Mouse (Mus musculus) urinary bladder, postnatal 4 days (tissue): ENCODE results near the gene Rap2a.

Experiments
- DNase-seq, 2 experiments: peaks; one replicate each; pipeline ENCODE4 v3.0.0; 2021 to 2022; ENCODE audit warnings: low spot score in 2 of 2

Gene Rap2a

GRCm38 (mm10) chr14:120477982-120478568 is at the start of gene Rap2a:
Gene Rap2a (plus strand): TSS chr14:120478444.
- DNase-seq: peak; percentile 96 to 97

DNA sequence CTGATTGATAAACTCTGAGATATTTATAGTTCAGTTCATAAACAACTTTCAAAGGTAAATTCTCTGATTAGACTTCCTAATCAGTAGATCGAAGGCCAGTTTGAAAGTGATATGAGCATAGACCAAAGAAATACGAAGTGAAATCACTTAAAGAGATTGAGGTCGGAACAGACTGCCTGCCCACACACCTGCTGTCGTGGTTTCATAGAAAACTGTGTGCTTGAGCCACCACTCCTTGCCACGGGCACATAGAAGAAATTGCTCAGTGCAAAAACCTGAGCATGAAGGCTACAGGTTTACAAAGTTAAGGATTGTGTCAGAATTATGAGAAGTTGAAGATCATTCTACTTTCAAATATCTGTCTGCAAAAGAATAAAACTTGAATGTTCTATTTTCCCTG is 49.7 kb upstream of the Rap2a start:
- no peak for DNase-seq

DNA sequence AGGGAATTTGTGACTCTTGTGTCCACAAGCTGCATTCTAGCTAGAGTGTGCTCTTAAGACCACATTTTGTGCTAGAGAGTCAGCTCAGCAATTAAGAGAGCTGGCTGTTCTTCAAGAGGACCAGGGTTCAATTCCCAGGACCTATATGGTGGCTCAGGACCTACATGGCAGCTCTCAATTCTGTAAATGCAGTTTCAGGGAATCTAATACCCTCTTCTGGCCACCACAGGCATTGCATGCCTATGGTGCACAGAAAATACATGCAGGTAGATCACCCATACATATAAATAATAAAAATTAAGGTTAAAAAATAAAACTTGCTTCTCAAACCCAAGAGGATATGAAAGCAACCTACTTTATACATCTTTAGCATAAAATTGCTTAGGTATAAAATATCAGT is 45.5 kb upstream of the Rap2a start:
- DNase-seq: no peak

DNA sequence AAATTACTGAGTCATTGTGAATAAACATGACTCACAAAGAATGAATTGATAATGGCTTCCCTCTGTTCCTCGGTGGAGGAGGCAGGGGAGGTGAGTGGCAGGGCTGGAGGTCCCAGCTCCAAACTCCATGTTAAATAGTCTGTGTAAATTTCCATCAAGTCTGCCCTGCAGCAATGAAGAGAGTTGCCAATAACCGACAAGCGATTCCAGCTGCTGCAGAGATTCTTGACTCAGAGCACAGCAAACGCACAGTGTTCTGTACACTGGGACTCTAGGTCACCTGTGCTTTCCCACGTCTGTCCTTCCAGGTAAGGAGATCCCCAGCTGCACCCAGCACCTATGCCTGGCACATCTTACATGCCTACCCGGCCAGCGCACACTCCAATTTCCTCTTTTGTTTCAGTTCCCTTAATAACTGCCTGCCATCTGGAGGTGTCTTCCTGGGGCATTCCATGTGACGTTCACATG is 44.3 kb upstream of the Rap2a start:
- no peak for DNase-seq

DNA sequence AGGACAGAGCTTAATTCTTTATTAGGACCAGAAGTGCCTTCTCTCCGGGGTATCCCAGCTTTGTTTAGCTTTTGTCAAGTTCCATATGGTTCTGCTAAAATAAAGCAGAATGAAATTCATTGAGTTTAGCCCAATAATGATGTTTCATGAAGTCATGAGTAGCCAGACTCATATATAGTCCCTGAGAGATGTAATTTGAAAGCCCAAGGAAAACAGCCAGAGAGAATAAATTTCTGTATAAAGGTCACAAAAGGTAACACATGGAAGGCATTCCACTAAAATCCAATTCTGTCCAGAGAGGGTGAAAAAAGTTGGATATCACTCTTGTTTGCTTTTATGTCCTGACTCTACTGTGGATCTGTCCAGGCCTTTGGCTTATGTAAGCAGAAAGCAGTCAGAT is 43.4 kb upstream of the Rap2a start:
- DNase-seq: no peak

DNA sequence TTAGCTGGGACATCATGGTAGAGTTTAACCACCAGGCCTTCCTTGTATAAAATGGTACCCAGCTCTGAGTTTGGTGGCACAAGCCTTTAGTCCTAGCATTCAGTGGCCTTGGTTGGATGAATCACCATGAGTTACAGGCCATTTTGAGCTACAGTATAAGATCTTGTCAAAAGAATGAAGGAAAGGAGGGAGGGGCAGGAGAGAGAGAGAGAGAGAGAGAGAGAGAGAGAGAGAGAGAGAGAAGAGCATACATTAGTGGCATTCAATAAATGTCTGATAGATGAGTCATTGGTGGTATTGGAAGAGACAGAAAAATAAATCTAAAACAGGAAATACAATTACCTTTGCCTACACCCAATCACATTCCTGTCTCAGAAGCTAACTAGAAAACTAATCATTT is 37.5 kb upstream of the Rap2a start:
- no peak for DNase-seq

- no peak for DNase-seq
Observed at GRCm38 (mm10) chr14:120441256-120441655, 37.0 kb upstream of the Rap2a start.

DNA sequence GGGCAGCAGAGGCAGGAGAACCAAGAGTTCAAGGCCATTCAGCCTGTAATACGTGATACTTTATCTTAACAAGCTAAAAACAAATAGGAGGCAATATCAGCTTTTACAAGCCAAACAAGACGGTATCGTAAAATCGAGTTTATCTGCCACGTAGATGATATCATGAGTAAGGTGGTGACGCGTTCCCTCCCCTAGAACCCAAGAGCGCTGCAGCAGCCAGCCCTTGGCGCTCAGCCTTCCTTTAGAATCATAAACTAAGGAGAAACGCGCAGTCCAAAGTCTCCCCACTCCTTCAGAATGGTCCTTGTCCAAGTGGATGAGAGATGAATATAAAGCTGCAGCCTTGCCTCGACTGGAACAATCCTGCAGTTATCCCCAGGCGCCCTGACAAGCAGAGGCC is 36.4 kb upstream of the Rap2a start:
- no peak for DNase-seq

- DNase-seq: no peak
Observed at GRCm38 (mm10) chr14:120454221-120454620, 24.0 kb upstream of the Rap2a start.

- DNase-seq: no peak
Observed at GRCm38 (mm10) chr14:120463938-120464727, 14.1 kb upstream of the Rap2a start.

GRCm38 (mm10) chr14:120466816-120467215 is 11.4 kb upstream of the Rap2a start:
- DNase-seq: no peak

DNA sequence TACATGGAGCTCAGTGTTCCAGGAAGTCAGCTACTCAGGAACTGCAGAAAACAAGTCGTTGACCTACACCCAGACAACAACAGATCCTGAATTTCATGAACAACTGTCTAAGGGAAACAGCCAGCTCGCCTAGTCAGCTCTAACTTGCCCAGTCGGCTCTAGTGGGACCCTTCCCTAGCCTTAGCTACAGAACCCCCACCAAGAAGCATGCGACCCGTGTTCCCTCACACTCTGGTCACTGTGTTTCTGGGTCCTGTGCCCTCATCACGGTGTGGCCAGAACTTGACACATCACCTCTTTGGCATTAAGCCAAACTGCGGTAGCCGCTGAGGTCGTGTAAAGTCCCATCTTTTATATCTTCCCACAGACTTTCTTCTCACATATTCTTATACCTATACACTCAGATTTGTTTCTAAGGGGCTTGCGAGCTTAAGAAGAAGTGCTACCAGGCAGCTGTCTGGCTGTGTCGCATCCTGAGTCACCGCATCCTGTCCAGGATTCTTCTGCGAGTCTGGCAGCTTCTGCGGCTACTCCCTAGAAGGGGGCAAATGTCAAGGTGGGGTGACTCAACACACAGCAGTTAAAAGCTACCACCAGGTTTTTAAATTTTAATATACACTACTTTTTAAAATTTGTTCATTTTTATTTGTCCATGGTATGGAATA is 9.0 kb upstream of the Rap2a start:
- DNase-seq: no peak

- DNase-seq: no peak
Observed at GRCm38 (mm10) chr14:120476186-120476697, 2.0 kb upstream of the Rap2a start.

GRCm38 (mm10) chr14:120477288-120477981 is 809 bp upstream of the Rap2a start:
- peak; percentile 98 to 99 for DNase-seq

GRCm38 (mm10) chr14:120478641-120479341 is 547 bp downstream of the Rap2a start:
- peak; percentile 33 to 60 for DNase-seq

GRCm38 (mm10) chr14:120480341-120480900 is 2.2 kb downstream of the Rap2a start:
- DNase-seq: no peak

DNA sequence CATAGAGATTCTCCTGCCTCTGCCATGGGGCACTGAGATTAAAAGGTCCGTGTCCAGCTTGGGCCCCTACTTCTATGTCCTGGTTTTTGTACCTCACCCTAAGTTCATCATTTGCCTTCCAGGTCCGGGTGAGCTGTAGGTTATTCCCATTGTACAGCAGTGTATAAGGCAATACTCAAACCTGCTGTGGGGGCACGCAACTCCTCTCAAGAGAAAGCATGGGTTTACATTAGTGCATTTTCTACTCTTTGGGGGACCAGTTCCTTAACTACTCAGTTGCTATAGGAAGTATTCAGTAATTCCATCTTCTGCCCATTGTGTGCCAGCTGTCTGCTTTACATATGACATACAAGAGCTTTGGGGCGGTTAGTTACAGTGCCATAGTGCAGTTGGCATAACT is 2.7 kb downstream of the Rap2a start:
- no peak for DNase-seq

- DNase-seq: no peak
Observed at GRCm38 (mm10) chr14:120484561-120484960, 6.3 kb downstream of the Rap2a start.

GRCm38 (mm10) chr14:120496284-120496683 is 18.0 kb downstream of the Rap2a start:
- no peak for DNase-seq

- no peak for DNase-seq
Observed at GRCm38 (mm10) chr14:120496827-120497226, 18.6 kb downstream of the Rap2a start.

- no peak for DNase-seq
Observed at GRCm38 (mm10) chr14:120499096-120499495, 20.9 kb downstream of the Rap2a start.
